Mouse (Mus musculus): ENCODE results near the gene Ezr.

- TF ChIP-seq CTCF (IDR thresholded peaks at IDR 0.05; ENCODE audit: insufficient read depth, low read length) = no peak
- no peak for TF ChIP-seq POLR2A (IDR thresholded peaks at IDR 0.05; ENCODE audit: borderline replicate concordance, extremely low read depth, low read depth, low read length)
Measured at GRCm38 (mm10) chr17:6743039-6743575, 39.5 kb downstream of the Ezr start.

Measured in lung, adult 2 months (tissue).